Mouse (Mus musculus): ENCODE results near the gene Adgrl3.

DNA sequence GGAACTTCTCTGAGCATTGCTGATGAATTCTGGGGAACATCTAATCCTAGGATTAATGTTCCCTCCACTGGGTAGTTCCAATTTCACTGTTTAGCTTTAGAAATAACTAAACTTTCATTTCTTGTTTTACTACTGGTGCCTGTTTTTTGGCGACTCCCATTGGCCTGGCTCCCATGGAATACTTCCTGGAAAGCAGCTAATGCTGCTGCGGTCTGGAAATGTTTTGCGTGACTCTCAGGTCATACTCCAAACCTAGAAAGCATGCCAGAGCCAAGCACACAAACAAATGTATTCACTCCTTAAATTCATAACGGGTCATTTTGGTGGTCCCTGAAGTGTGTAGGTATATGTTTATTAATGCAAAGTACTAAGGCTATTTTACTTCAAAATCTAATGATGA, 666.9 kb downstream of the Adgrl3 start:
- TF ChIP-seq CTCF (conservative IDR thresholded peaks at IDR 0.05; ENCODE audit: insufficient read depth, insufficient read length, low read depth, low read length): no peak
- no peak for TF ChIP-seq POLR2A (IDR thresholded peaks at IDR 0.05; ENCODE audit: low read depth, low read length)
